Mouse (Mus musculus) forebrain, embryonic 16.5 days (tissue): Measurements from ENCODE around the gene Hsd17b14. TPM values are rescaled to one million over a fixed set of nuclear protein-coding genes. Genes with fewer than 3 reads are reported as not detected.
A peak's percentile ranks its signal among the peaks of the same experiment; 100 is the strongest.

Source experiments
- ATAC-seq: fragments of 200-750 bp; cut with Nextera tagmentation; 2 replicates; pipeline ENCODE4 v1.8.0; 2017; ENCODE audit warnings: mild to moderate bottlenecking, moderate library complexity
- H3K27ac ChIP-seq: fragments of 300-500 bp; sonication (generic); 2 replicates; pipeline ENCODE4 v1.5.1; 2014; ENCODE audit warnings: low read length, control low read depth
- H3K27me3 ChIP-seq: fragments of 300-500 bp; sonication (generic); replicated peaks from 2 replicates; pipeline ENCODE4 v1.6.1; 2014; ENCODE audit warnings: low read length; ENCODE audit not compliant: control insufficient read depth, insufficient read depth
- H3K36me3 ChIP-seq: fragments of 300-500 bp; sonication (generic); 2 replicates; pipeline ENCODE4 v1.6.1; 2014; ENCODE audit not compliant: control insufficient read depth, insufficient read depth
- H3K4me1 ChIP-seq: fragments of 300-500 bp; sonication (generic); replicated peaks from 2 replicates; pipeline ENCODE4 v1.6.1; 2014; ENCODE audit warnings: low read length; ENCODE audit not compliant: control insufficient read depth, insufficient read depth
- H3K4me2 ChIP-seq: fragments of 300-500 bp; sonication (generic); 2 replicates; pipeline ENCODE4 v1.6.1; 2014; ENCODE audit warnings: mild to moderate bottlenecking, low read length, control low read depth
- H3K4me3 ChIP-seq: fragments of 300-500 bp; sonication (generic); replicated peaks from 2 replicates; pipeline ENCODE4 v1.5.1; 2014; ENCODE audit warnings: mild to moderate bottlenecking, low read length, control low read depth
- H3K9ac ChIP-seq: fragments of 300-500 bp; sonication (generic); replicated peaks from 2 replicates; pipeline ENCODE4 v1.6.1; 2014; ENCODE audit warnings: low read depth, low read length, control low read depth
- H3K9me3 ChIP-seq: fragments of 300-500 bp; sonication (generic); 2 replicates; pipeline ENCODE4 v1.6.1; 2016; ENCODE audit warnings: low read length; ENCODE audit not compliant: control insufficient read depth
- WGBS: fragments of 180-500 bp; shearing (Covaris S2); extraction: QIAGEN DNeasy Blood & Tissue Kit; methylation state at CpG from one replicate; pipeline ENCODE4 v1.1.7; 2014; 5-methylcytosine and 5-hydroxymethylcytosine counted together
- polyA plus RNA-seq: library from polyadenylated mRNA; unstranded; fragments of >200 nt; fragmentation: Nextera tagmentation; extraction: Ambion mirVana; gene quantifications from 2 replicates; pipeline ENCODE4 v1.2.1, GENCODE M21; 2015

The Hsd17b14 gene
- polyA plus RNA-seq, 1 experiment from 2014 or later, result not detected

DNA sequence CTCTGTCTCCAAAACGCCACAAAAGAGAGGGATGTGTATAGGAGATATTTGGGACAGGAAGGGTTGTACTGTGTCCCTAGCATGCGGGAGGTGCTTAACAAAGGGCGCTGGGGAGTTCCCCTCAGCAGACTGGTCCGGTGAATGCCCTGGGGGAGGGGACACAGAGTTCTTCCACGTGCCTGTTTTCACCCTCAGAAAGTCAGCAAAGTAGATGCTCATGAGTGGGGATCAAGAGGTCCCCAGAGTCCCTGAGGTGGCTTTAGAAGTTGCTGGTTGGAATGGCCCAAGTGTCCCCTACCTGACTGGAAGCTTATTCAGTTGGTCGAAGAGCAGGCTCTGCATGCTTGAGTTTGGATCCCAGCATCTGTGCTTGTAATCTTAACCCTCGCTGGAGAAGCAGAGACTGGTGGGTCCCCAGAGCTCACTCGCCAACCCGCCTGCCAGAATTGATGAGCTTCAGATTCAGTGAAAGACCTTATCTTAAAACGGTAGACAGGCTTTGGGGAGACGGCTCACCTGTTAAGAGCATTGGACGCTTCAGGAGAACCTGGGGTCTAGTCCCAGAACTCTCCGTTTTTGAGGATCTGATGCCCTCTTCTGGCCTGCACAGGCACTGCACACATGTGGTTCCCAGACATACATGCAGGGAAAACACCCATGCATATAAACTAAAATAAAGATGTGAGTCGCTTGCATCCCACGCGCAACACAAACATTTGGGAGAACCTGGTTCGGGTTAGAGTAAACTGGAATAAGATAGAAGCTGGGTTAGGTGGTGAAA is 6.3 kb downstream of the Hsd17b14 start:
- no peaks in the 10 kb centered on the region for H3K4me1 ChIP-seq
- H3K4me3 ChIP-seq, result no peak overlapping the region
- WGBS, result 21% methylated on average over 17 of the region's 17 CpGs
- no peak overlapping the region for H3K27ac ChIP-seq
- H3K36me3 ChIP-seq, result no peaks in the 10 kb centered on the region
- H3K4me2 ChIP-seq, result no peak overlapping the region
- no peak overlapping the region for H3K9ac ChIP-seq
- no peaks in the 10 kb centered on the region for H3K9me3 ChIP-seq
- H3K27me3 ChIP-seq, result no peaks in the 10 kb centered on the region
- ATAC-seq, result peak; percentile 72; the same call in 1 of the 2 replicates

DNA sequence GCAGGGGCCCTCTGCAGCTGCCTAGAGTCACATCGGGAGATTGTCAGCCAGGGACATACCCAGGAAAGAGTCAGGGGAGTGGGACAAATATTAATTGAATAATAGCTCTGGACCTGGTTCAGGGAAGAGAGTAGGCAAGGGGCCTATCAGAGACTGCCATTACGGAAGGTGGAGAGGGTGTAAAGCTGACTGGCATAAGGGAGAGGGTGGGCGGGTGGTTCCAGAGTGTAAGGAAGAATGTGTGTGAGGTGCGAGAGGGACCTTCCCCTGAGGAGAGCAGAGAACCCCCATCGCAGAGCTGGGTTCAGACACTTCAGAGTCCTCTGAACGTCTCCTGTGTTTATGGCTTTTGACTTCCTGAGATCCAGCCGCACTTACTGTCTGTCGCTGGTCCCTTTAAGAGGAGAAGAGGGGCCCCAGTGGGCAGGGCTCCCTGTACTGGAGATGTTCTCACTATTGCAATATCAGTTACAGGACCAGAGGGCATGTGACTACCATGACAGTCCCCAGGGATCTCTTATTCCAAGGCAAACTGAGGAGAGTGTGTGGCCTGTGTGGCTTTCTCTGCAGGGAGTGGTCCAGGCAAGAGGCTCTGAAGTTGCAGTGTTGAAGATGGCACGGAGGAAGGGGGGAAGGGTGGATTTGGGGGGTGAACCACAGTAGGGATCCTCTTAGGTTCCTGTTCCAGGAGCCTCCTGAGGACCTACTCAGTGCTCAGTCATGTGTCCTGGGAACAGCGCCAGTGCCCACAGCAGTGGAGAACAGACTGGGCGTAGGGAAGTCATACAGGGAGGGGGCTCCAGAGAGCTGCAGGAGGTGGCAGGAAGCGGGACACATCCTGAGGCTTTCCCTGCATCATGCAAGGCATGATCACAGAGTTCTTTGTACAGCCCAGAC is 7.2 kb downstream of the Hsd17b14 start:
- Histone ChIP-seq H3K27ac (no peak overlapping the region), H3K27me3 (no peaks in the 10 kb centered on the region), H3K9me3 (no peaks in the 10 kb centered on the region), H3K36me3 (no peaks in the 10 kb centered on the region), H3K4me1 (no peaks in the 10 kb centered on the region), H3K9ac (no peak overlapping the region), H3K4me2 (no peak overlapping the region), H3K4me3 (no peak overlapping the region)
- WGBS, result 59% methylated on average over 11 of the region's 12 CpGs
- 0 out of 2 replicates have a peak, but pooled peaks have one; percentile 6 for ATAC-seq

DNA sequence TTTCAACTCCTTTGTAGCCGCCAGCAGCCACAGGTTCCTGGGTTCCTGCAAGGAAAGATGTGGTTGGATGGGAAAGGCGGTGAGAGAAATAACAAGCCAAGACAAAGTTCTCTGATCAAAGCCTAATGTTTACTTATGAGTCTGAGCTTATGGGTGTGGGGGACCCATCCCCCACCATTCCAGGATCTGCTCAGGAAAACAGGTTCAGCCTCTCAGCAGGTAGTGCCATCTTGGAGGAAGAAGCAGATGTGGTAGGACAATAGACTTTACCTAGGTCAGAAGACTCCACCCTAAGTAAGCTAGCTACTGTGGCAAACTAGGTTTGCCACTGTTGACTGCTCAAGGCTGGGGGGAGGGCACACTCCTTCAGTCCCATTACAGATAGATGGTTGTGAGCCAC is 10.1 kb downstream of the Hsd17b14 start:
- no peak overlapping the region for H3K27ac ChIP-seq
- no peak overlapping the region for H3K9ac ChIP-seq
- no peak overlapping the region for H3K4me3 ChIP-seq
- H3K4me2 ChIP-seq, result no peak overlapping the region
- WGBS, result 80% methylated on average over 2 of the region's 2 CpGs
- ATAC-seq, result no peak
- no peaks in the 10 kb centered on the region for H3K36me3 ChIP-seq
- peaks cover 10% of the 10 kb centered on the region for H3K4me1 ChIP-seq
- no peaks in the 10 kb centered on the region for H3K9me3 ChIP-seq
- H3K27me3 ChIP-seq, result no peaks in the 10 kb centered on the region

DNA sequence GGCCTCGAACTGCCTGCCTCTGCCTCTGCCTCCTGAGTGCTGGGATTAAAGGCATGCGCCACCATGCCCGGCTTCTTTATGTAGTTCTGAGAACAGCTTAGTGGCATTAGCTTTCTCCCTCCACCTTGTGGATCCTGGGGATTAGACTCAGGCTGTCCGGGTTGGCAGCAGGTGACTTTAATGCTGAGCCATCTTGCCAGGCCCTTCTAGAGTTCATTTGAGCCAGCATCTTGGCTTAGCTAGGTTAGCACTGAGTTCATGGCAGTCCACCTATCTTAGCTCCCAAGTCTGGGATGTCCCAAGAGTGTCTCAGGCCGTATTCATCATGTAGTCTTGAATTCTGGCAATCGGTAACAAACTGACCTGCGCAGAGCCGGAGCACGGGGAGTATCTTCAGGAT is 10.8 kb downstream of the Hsd17b14 start:
- Histone ChIP-seq H3K9ac (no peak overlapping the region), H3K36me3 (no peaks in the 10 kb centered on the region), H3K9me3 (no peaks in the 10 kb centered on the region), H3K4me1 (peaks cover 13% of the 10 kb centered on the region), H3K4me2 (no peak overlapping the region), H3K27me3 (no peaks in the 10 kb centered on the region), H3K27ac (no peak overlapping the region), H3K4me3 (no peak overlapping the region)
- 86% methylated on average over 9 of the region's 9 CpGs for WGBS
- ATAC-seq, result no peak

DNA sequence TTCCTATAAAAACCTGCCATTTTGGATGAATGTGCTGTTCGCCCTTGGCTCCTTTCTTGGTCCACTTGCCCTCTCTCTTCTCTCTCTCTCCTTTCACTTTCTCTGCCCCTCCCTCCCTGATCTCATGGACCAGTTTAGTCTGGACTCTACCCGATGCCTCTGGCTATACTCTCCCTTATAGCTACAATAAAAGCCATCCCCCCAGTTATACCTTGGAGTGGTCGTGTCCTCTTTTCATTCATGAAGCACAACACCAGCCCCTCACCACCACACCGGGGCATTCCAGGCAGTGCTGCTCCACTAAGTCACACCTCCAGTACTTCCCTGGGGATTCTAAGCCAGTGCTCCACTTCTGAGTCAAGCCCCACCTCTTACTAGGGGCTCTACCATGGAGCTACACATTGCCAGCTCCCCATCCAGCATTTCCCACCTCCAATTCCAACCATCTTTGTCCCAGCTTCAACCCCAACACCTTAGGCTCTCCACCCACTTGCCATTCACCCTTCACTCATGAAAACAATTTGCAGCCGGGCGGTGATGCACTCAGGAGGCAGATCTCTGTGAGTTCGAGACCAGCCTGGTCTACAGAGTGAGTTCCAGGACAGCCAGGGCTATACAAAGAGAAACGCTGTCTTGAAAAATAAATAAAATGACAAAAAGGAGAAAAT is 12.6 kb downstream of the Hsd17b14 start:
- no peaks in the 10 kb centered on the region for H3K27me3 ChIP-seq
- H3K9ac ChIP-seq, result no peak overlapping the region
- WGBS, result 68% methylated on average over 8 of the region's 8 CpGs
- H3K4me2 ChIP-seq, result no peak overlapping the region; the same call in 1 of the 2 replicates
- H3K36me3 ChIP-seq, result no peaks in the 10 kb centered on the region
- no peaks in the 10 kb centered on the region for H3K9me3 ChIP-seq
- no peak overlapping the region for H3K27ac ChIP-seq
- peaks cover 25% of the 10 kb centered on the region for H3K4me1 ChIP-seq
- H3K4me3 ChIP-seq, result no peak overlapping the region
- ATAC-seq, result no peak

DNA sequence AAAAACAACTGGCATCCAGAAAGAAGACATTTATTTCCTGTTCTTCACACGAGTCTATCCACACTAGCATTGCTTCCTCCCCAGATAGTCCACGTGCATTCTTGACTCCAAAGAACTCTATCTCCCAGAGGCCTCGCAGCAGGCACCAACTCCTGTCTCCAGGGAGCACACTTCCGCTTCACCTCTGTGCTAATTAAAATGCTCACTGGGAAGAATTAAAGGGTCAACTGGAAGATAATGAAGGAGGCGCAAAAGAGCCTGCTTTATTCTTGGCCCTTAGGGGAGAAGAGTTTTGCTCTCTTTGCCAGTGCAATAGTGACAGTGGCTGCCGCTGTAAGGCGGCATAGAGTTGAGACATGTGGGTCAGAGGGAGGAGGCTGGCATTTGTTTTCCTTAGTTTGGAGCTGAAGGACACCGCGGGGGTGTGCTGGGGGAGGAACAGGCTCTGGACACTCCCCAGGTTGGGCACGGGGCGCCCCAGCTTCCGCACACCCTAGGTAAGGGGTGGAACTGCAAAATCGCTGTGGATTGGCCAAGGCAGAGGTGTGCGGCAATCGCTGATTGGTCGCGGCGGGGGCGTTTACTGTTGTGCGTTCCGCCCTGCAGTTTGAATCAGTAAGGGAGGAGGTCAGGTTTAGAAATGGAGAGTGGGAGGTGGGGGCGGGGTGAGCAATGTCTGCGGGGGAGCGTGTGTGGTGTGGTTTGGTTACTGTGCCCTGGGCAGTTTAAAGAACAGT is 13.3 kb downstream of the Hsd17b14 start:
- peak overlapping the region; percentile 63 for H3K9ac ChIP-seq
- peak overlapping the region; percentile 93 for H3K4me2 ChIP-seq
- no peaks in the 10 kb centered on the region for H3K9me3 ChIP-seq
- no peaks in the 10 kb centered on the region for H3K27me3 ChIP-seq
- ATAC-seq, result peak; percentile 95
- H3K36me3 ChIP-seq, result no peaks in the 10 kb centered on the region
- peak overlapping the region; percentile 73 for H3K27ac ChIP-seq
- H3K4me1 ChIP-seq, result peaks cover 25% of the 10 kb centered on the region
- peak overlapping the region; percentile 60 for H3K4me3 ChIP-seq
- 2% methylated on average over 24 of the region's 24 CpGs for WGBS

DNA sequence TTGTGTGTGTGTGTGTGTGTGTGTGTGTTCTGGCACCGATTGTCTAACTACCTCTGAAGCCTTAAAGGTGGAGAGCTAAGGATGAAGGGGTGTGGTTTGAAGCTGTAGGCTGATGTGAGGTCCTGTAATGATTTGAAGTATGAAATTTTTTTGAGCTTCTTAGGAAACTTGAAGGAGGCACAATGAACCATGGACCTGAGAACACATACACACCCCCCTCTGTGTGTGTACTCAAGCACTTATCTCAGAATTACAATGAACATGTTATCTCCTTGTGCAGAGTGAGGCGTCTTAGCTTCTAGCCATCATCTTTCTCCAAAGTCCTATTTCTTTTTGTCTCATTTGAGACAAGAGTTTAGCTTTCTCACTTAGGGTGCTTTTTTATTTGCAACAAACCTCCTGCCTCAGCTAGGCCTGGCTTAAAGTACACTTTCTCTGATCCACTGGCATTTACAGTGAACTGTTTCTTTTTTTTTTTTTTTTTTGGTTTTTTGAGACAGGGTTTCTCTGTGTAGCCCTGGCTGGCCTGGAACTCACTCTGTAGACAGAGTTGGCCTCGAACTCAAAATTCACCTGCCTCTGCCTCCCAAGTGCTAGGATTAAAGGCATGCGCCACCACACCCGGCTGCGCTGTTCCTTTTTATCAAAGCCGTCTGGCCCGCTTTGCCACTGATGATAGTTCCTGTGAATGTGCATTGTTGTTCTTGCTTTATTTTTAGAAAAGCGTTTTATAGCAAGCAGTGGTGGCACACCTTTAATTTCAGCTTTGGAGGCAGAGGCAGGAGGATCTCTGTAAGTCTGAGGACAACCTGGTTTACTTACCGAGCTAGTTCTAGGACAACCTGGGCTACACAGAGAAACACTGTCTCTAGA is 14.1 kb downstream of the Hsd17b14 start:
- peaks cover 25% of the 10 kb centered on the region for H3K4me1 ChIP-seq
- H3K36me3 ChIP-seq, result no peaks in the 10 kb centered on the region
- no peaks in the 10 kb centered on the region for H3K27me3 ChIP-seq
- peak overlapping the region; percentile 60 for H3K4me3 ChIP-seq
- WGBS, result 80% methylated on average over 10 of the region's 10 CpGs
- H3K27ac ChIP-seq, result peak overlapping the region; percentile 71
- peak overlapping the region; percentile 93 for H3K4me2 ChIP-seq
- no peak for ATAC-seq
- no peaks in the 10 kb centered on the region for H3K9me3 ChIP-seq
- peak overlapping the region; percentile 63 for H3K9ac ChIP-seq

DNA sequence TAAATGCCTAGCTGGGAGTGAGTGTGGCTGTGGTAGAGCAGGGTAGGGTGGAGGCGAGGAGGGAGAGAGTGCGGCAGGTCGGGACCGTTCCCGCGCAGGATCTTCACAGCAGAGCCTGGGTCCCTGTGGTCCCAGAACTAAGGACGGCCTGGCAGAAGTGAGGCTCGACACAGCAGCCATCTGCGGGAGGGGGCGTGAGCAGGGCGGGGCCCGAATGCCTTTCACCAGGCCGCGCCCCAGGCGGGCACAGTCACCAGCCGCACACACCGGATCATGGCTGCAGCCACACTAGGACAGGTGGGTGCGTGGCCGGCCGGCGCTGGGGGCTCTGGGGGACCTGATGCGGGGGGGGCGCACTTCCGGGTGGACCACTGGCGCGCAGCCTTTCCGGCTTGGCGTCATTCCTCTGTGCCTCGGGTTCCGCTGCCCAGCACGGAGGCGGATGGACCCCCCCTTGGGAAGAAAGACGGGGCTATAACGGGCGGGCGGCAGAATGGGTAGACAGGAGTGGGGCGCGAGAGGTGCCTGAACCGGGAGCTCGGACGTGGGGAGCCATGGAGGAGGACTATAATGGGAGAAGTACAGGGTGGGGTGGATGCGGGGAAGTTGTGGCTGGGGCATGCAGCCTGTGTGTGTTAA is 15.5 kb downstream of the Hsd17b14 start, which contains the start of gene Bcat2:
Gene Bcat2 (plus strand): TSS at position 51 of the 639 bp plus-strand sequence.
- ATAC-seq, result peak; percentile 51
- H3K4me1 ChIP-seq, result peaks cover 25% of the 10 kb centered on the region
- H3K4me3 ChIP-seq, result peak within 1 kb of the TSS; percentile 80
- H3K27me3 ChIP-seq, result no peaks in the 10 kb centered on the region
- H3K9ac ChIP-seq, result peak within 1 kb of the TSS; percentile 95
- H3K4me2 ChIP-seq, result peak within 1 kb of the TSS; percentile 62
- no peaks in the 10 kb centered on the region for H3K36me3 ChIP-seq
- H3K9me3 ChIP-seq, result no peaks in the 10 kb centered on the region
- peak within 1 kb of the TSS; percentile 88 for H3K27ac ChIP-seq
- under 1% methylated on average over 42 of the region's 42 CpGs for WGBS
